Mouse (Mus musculus) neural tube, embryonic 12.5 days (tissue): ENCODE results near the gene Jarid2. TPM values are rescaled to one million over a fixed set of nuclear protein-coding genes. Genes with fewer than 3 reads are reported as not detected.

ENCODE experiments used
- ATAC-seq: fragments of 200-750 bp; cut with Nextera tagmentation; 2 replicates; pipeline ENCODE4 v1.8.0; 2017; ENCODE audit warnings: low read depth, mild to moderate bottlenecking, moderate TSS enrichment, moderate library complexity; ENCODE audit not compliant: low FRiP score
- H3K27ac ChIP-seq: fragments of 300-500 bp; sonication (generic); 2 replicates; pipeline ENCODE4 v1.5.1; 2016
- H3K27me3 ChIP-seq: fragments of 300-500 bp; sonication (generic); replicated peaks from 2 replicates; pipeline ENCODE4 v1.6.1; 2016; ENCODE audit warnings: mild to moderate bottlenecking
- H3K36me3 ChIP-seq: fragments of 300-500 bp; sonication (generic); 2 replicates; pipeline ENCODE4 v1.6.1; 2016; ENCODE audit warnings: mild to moderate bottlenecking
- H3K4me1 ChIP-seq: fragments of 300-500 bp; sonication (generic); 2 replicates; pipeline ENCODE4 v1.6.1; 2016
- H3K4me2 ChIP-seq: fragments of 300-500 bp; sonication (generic); replicated peaks from 2 replicates; pipeline ENCODE4 v1.6.1; 2016; ENCODE audit warnings: mild to moderate bottlenecking
- H3K4me3 ChIP-seq: fragments of 300-500 bp; sonication (generic); 2 replicates; pipeline ENCODE4 v1.5.1; 2016
- H3K9ac ChIP-seq: fragments of 300-500 bp; sonication (generic); 2 replicates; pipeline ENCODE4 v1.6.1; 2016; ENCODE audit warnings: mild to moderate bottlenecking
- H3K9me3 ChIP-seq: fragments of 300-500 bp; sonication (generic); 2 replicates; pipeline ENCODE4 v1.6.1; 2016; ENCODE audit warnings: mild to moderate bottlenecking
- WGBS: fragments of 180-500 bp; shearing (Covaris S2); methylation state at CpG from one replicate; pipeline ENCODE4 v1.1.7; 2016; 5-methylcytosine and 5-hydroxymethylcytosine counted together
- polyA plus RNA-seq: library from polyadenylated mRNA; unstranded; fragments of >200 nt; fragmentation: Nextera tagmentation; extraction: Ambion mirVana; gene quantifications from 2 replicates; pipeline ENCODE4 v1.2.1, GENCODE M21; 2016

The Jarid2 gene
- polyA plus RNA-seq, 1 experiment from 2014 or later: 93.6 TPM

DNA sequence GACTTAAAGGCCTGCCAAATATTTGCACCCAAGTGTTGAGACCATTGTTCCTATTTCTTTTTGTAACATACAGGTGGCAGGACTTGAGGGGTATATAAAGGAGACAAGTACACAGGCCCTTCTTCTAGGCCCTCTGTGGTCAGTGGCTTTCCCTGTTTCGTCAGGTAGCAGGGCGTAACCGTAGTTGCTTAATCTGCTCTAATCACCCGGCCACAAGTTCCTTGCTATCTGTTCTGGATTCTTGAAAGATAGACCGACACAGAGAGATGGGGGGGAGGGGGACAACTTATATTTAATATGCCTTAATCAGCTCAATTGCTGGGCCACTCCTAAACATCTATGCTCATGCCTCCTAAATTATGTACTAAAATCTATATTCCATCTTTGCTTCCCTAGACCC, 186.1 kb downstream of the Jarid2 start:
- Histone ChIP-seq H3K27ac (no peak overlapping the region), H3K4me2 (no peak overlapping the region), H3K27me3 (no peaks in the 10 kb centered on the region), H3K4me1 (no peaks in the 10 kb centered on the region), H3K9ac (no peak overlapping the region), H3K9me3 (no peaks in the 10 kb centered on the region), H3K4me3 (no peak overlapping the region), H3K36me3 (peaks cover 100% of the 10 kb centered on the region)
- WGBS: 92% methylated on average over 5 of the region's 5 CpGs
- ATAC-seq: no peak

DNA sequence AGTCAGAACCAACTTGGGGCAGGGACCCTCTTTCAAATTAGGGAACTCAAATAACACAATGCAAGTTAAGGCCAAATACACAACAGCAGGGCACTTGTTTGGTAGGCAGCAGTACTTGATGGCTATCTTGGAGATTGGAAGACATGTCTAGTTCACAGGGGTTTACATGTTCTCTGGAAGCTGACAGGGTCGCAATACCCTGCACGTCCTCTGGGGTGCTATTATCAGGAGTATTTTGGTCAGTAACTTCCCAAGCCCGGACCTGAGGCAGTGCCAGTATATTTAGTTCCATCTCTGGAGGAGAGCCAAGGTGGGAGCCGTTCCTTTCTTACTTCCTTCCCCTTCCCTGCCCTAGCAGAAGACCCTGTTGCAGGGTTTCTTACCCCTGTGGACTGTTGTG, 186.7 kb downstream of the Jarid2 start:
- no peak overlapping the region for H3K27ac ChIP-seq
- H3K9ac ChIP-seq: no peak overlapping the region
- ATAC-seq: no peak
- no peak overlapping the region for H3K4me2 ChIP-seq
- WGBS: 75% methylated on average over 4 of the region's 4 CpGs
- H3K36me3 ChIP-seq: peaks cover 100% of the 10 kb centered on the region
- no peaks in the 10 kb centered on the region for H3K4me1 ChIP-seq
- H3K9me3 ChIP-seq: no peaks in the 10 kb centered on the region
- no peaks in the 10 kb centered on the region for H3K27me3 ChIP-seq
- no peak overlapping the region for H3K4me3 ChIP-seq

DNA sequence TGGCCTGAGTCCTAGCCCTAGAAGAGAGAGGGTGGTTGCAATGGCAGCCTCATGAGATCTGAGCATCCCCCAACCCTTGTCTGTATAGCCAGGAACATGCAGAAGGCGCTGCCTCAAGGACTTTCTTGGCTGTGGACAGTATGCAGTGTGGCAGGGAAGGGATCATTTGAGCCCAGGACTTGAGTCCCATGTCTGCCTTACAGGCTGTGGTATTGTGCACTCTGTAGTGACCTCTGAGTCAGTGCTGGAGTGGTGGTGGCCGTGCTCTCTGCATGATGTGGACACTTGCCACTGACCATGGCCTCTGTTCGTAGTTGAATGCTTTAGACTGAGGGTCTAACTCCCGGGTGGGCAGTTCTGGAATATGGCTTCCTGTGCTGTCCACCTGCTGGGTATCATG, 187.9 kb downstream of the Jarid2 start:
- Histone ChIP-seq H3K9ac (no peak overlapping the region), H3K27me3 (no peaks in the 10 kb centered on the region), H3K9me3 (no peaks in the 10 kb centered on the region), H3K4me2 (no peak overlapping the region), H3K4me3 (no peak overlapping the region), H3K4me1 (no peaks in the 10 kb centered on the region), H3K36me3 (peaks cover 100% of the 10 kb centered on the region), H3K27ac (no peak overlapping the region)
- no peak for ATAC-seq
- WGBS: 92% methylated on average over 4 of the region's 4 CpGs

DNA sequence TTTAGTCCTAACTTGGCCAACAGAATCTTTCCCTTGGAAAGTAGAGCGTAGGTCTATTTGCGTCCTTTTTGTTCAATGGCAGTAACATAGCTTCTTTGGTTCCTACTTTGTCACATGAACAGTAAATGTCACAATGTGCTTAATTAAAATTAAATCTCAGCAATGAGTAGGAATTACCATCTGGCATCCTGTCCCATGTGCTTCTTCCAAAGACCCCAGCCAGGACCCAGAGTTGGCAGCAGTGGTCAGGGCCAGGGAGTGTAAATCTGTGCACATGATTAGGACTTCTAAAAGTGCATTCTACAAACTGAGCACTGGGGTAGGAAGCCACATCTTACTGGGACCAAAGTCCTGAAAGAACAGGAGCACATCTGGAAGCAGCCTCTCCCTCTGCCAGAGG, 189.0 kb downstream of the Jarid2 start:
- Histone ChIP-seq H3K36me3 (peaks cover 100% of the 10 kb centered on the region), H3K9me3 (no peaks in the 10 kb centered on the region), H3K9ac (no peak overlapping the region), H3K27me3 (no peaks in the 10 kb centered on the region), H3K4me1 (no peaks in the 10 kb centered on the region), H3K4me3 (no peak overlapping the region), H3K4me2 (no peak overlapping the region), H3K27ac (no peak overlapping the region)
- WGBS: 98% methylated on average over 2 of the region's 2 CpGs
- ATAC-seq: no peak

DNA sequence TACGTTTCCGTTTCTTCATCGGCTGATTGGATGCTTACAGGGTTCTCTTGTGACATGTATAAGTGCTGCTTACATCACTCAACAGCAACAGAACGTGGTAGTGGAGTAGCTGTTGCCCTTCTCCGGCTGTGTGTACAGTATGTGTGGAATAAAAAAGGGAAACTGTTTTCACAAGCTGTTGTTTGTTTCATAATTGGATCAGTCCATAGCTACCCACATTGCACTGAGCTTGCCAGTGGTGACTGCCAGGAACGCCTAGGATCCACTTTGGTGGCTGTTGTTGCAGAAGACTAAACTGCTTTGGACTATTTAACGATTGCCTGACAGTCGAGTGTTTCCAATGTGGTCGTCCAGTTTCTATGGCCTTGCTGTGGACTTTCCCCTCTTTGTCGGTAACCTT, 191.8 kb downstream of the Jarid2 start:
- Histone ChIP-seq H3K4me1 (no peaks in the 10 kb centered on the region), H3K36me3 (peaks cover 96% of the 10 kb centered on the region), H3K27ac (no peak overlapping the region), H3K9me3 (no peaks in the 10 kb centered on the region), H3K9ac (no peak overlapping the region), H3K4me3 (no peak overlapping the region), H3K27me3 (no peaks in the 10 kb centered on the region), H3K4me2 (no peak overlapping the region)
- ATAC-seq: no peak
- WGBS: 76% methylated on average over 10 of the region's 10 CpGs

DNA sequence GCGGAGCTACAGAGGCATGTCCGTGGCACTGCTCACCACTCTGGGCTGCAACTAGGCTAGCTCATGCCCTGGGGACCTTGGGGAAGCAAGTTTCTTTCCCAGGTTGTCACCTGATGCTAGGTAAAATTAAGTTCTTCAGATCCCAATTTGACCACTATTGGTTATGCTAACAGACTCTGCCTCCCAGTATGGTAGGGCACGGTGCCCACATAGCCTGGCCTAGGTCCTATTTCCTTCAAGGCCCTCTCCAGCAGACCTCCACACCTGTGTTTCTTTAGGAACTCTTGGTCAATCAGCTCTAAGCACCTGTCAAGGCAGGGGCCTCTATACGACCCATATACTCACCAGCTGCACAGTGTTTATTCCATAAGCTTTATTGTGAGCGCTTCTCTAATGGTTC, 192.4 kb downstream of the Jarid2 start:
- ATAC-seq: no peak
- Histone ChIP-seq H3K4me3 (no peak overlapping the region), H3K27me3 (no peaks in the 10 kb centered on the region), H3K9me3 (no peaks in the 10 kb centered on the region), H3K36me3 (peaks cover 90% of the 10 kb centered on the region), H3K9ac (no peak overlapping the region), H3K4me2 (no peak overlapping the region), H3K27ac (no peak overlapping the region), H3K4me1 (no peaks in the 10 kb centered on the region)
- WGBS: 90% methylated on average over 5 of the region's 5 CpGs

DNA sequence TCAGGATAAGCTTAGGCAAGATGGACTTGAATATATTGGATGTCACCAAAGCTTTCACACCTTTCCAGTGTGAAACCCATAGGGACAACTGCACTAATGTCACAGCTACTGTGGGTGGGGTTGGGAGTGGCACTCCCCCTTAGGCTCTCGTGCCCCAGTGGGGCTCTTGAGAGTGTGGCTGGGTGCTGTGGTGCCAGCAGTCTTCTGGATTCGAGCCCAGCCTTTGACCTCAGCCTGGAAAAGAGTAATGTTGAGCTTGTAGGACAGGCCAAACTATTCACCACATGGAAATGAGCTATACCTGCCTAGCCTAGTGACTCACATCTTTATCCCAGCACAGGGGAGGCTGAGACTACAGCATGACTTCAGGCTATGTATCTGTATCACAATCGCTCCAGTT, 194.8 kb downstream of the Jarid2 start:
- no peak overlapping the region for H3K4me3 ChIP-seq
- H3K9ac ChIP-seq: no peak overlapping the region
- ATAC-seq: no peak
- 95% methylated on average over 3 of the region's 3 CpGs for WGBS
- no peaks in the 10 kb centered on the region for H3K4me1 ChIP-seq
- peaks cover 72% of the 10 kb centered on the region for H3K36me3 ChIP-seq
- no peak overlapping the region for H3K4me2 ChIP-seq
- no peaks in the 10 kb centered on the region for H3K9me3 ChIP-seq
- no peak overlapping the region for H3K27ac ChIP-seq
- no peaks in the 10 kb centered on the region for H3K27me3 ChIP-seq

DNA sequence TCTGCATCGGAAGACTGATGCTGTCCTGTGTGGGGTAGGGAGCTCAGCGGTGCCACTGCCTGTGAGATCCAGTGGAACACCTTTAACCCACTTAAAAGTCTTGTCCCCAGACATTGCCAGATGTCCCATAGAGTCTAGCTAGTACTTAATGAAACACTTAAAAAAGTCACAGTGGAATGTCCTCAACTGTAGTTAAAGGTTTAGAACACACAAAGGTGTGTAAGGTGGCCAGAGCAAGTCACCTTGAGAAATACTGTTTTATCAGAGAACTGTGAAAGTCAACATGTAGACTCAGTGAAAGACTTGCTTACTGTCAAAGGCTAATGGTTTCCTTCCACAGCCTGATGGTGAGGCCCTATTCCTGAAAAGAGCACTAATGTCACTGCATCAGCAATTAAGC, 195.9 kb downstream of the Jarid2 start:
- 84% methylated on average over 2 of the region's 2 CpGs for WGBS
- H3K4me1 ChIP-seq: no peaks in the 10 kb centered on the region
- peaks cover 62% of the 10 kb centered on the region for H3K36me3 ChIP-seq
- no peaks in the 10 kb centered on the region for H3K27me3 ChIP-seq
- no peak overlapping the region for H3K4me2 ChIP-seq
- H3K9ac ChIP-seq: no peak overlapping the region
- no peaks in the 10 kb centered on the region for H3K9me3 ChIP-seq
- no peak for ATAC-seq
- H3K27ac ChIP-seq: no peak overlapping the region
- H3K4me3 ChIP-seq: no peak overlapping the region

DNA sequence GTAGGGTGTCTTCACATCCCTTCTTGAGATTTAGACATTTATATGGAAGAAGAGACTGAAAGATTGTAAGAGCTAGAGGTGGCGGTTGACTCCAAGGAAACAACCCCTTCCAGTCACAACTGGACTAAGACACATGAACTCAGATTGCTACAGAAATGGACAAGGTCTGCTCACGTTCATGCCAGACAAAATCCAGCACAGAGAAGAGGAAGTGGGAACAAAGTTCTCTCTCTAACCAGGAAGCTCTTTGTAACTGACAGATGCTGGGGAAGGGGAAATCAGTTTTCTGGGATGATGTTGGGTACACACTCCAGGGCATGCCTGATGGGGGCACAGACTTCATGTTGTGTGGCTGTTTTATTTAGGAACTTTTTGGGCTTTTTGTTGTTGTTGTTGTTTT, 197.0 kb downstream of the Jarid2 start:
- no peak for ATAC-seq
- H3K4me3 ChIP-seq: no peak overlapping the region
- no peak overlapping the region for H3K9ac ChIP-seq
- no peak overlapping the region for H3K27ac ChIP-seq
- WGBS: 90% methylated on average over 2 of the region's 2 CpGs
- no peak overlapping the region for H3K4me2 ChIP-seq
- peaks cover 59% of the 10 kb centered on the region for H3K36me3 ChIP-seq
- H3K27me3 ChIP-seq: no peaks in the 10 kb centered on the region
- no peaks in the 10 kb centered on the region for H3K4me1 ChIP-seq
- H3K9me3 ChIP-seq: no peaks in the 10 kb centered on the region

DNA sequence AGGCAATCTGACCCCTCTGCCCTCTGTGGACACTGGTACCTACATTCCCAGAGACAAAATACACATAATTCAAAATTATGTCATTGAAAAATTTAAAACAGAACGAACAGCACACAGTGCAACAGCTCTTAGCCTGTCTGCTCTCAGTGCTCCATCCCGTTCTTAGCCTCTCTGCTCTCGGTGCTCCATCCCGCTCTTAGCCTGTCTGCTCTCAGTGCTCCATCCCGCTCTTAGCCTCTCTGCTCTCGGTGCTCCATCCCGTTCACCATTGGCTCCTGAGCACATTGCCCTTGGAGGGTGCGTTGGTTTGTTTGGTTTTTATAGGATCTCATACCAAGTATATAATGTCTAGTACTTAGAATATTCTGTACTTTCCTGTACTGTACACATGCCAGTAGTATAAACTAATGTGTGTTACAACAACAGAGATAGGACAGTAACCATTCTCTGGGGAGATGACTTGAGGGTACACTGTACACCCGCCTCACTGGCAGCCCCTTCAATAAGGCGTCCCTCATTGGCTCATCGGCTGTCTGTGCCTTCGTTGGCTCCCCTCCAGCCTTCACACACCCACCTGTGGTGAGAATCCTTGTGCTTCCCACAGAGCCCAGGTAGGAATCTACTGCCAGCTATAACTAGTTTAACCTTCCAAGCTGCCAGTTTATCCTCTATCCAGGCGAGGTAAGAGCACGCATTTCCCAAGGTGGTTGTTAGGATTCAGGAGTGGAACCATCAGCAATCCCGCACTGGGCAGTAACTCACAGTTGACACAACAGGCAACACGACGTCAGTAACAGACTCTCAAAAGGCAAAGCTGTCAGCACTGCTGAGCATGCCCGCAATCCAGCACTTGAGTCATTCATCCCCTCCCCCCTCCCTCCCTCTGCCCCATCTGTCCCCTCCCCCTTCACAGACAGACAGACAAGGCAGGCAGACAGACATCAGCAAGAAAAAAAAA, 203.3 kb downstream of the Jarid2 start:
- no peak overlapping the region for H3K27ac ChIP-seq
- no peak overlapping the region for H3K4me2 ChIP-seq
- ATAC-seq: 0 out of 2 replicates have a peak, but pooled peaks have one; percentile 9
- WGBS: 67% methylated on average over 18 of the region's 18 CpGs
- H3K4me3 ChIP-seq: no peak overlapping the region
- H3K9me3 ChIP-seq: no peaks in the 10 kb centered on the region
- no peaks in the 10 kb centered on the region for H3K27me3 ChIP-seq
- H3K36me3 ChIP-seq: peaks cover 9% of the 10 kb centered on the region
- H3K9ac ChIP-seq: no peak overlapping the region
- peaks cover 12% of the 10 kb centered on the region for H3K4me1 ChIP-seq

DNA sequence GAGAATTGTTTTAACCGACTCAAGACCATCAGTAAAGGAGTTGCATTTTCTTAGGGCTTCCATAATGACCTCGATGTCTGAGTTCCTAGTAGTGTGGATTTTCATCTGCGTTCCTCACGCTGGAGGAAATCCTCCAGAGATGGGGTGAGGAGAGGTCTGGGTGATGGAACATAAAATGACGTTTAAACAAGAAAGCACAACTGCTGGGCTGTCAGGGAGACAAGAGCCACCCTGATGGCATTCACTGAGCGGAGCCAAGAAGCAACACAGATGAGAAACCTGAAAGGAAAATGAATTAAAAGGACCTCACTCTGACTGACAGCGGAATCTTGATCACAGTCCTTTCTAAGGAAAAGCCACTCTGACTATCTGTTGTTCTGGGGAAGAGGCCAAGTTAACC, 204.3 kb downstream of the Jarid2 start:
- Histone ChIP-seq H3K9ac (no peak overlapping the region), H3K4me1 (peaks cover 12% of the 10 kb centered on the region), H3K36me3 (peaks cover 9% of the 10 kb centered on the region), H3K9me3 (no peaks in the 10 kb centered on the region), H3K4me3 (no peak overlapping the region), H3K27ac (no peak overlapping the region), H3K4me2 (no peak overlapping the region), H3K27me3 (no peaks in the 10 kb centered on the region)
- ATAC-seq: no peak
- WGBS: 47% methylated on average over 7 of the region's 7 CpGs

DNA sequence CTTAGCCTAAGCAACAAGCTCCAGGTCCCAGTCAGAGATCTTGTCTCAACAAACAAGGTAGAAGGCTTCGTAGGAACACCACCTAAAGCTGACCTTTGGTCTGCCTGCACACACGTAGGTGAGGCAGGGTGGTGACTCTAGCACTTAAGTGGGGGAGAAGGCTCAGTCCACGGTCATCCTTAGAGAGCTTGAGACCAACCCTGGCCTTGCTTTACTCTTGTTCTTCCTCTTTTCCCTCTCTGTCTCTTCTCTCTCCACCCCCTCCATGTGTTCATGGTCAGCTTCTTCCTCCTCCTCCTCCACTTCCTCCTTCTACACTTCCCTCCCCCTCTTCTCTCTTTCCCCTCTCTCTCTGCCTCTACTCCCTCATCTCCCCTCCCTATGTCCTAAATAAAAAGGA, 208.4 kb downstream of the Jarid2 start:
- Histone ChIP-seq H3K9me3 (no peaks in the 10 kb centered on the region), H3K4me1 (peaks cover 10% of the 10 kb centered on the region), H3K27me3 (no peaks in the 10 kb centered on the region), H3K36me3 (no peaks in the 10 kb centered on the region), H3K4me2 (no peak overlapping the region), H3K9ac (no peak overlapping the region), H3K27ac (no peak overlapping the region), H3K4me3 (no peak overlapping the region)
- no peak for ATAC-seq
- 94% methylated on average over 3 of the region's 3 CpGs for WGBS
